Mouse (Mus musculus): ENCODE results near the gene Akr1cl. TPM values are rescaled to one million over a fixed set of nuclear protein-coding genes. Genes with fewer than 3 reads are reported as not detected.
"Not testable (repeated sequence)": the region's sequence is repeated elsewhere in the genome, so short reads cannot be mapped to it uniquely, and the experiment has no call there.

Gene Akr1cl
- total RNA-seq (2015) (not detected in 2 replicates), total RNA-seq (2017) (not detected in 2 replicates)

DNA sequence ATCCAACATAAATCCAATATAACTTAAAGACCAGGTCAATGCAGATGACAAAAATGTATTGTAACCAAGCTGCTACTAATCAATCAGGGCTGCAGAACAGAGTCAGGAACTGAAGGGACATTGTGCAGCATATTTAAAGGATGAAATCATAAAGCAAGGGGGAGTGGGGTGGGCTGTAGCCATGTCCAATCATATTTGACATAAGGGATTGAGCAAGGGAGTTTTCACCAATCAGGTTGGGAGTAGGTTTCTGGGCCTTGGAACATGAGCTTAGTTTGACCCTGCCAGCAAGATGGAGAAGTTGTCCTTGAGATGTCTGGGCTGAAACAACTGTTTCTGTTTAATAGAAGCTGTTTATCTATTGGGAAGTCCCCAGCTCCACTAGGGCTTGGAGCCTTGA lies at the start of gene Akr1cl:
Gene Akr1cl (minus strand): TSS at position 119 of the 400 bp plus-strand sequence.
- no peak for ATAC-seq (replicated peaks; ENCODE audit: poor library complexity)

DNA sequence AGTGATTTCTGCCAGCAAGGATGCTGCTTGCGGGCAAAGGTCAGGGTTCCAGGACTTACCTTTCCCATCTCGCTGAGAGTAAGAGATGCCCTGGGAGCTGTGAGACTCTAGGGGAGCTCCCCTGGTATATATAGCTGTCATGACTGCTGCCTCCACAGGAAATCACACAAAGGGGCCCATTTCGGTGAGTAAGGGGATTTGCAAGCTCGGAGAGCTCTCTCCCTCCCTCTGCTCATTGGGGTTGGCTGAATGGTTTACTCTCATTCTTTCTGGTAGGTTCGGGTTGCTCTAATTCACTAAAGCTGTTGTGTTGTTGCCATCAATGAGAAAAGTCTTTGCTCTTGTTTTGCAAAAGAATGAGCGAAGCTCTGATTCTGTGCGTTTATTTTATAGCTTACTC lies 49.6 kb upstream of the Akr1cl start, which contains the start of gene Crygb:
Gene Crygb (minus strand): TSS at position 101 of the 400 bp plus-strand sequence.
- no peak for ATAC-seq (replicated peaks; ENCODE audit: poor library complexity)

DNA sequence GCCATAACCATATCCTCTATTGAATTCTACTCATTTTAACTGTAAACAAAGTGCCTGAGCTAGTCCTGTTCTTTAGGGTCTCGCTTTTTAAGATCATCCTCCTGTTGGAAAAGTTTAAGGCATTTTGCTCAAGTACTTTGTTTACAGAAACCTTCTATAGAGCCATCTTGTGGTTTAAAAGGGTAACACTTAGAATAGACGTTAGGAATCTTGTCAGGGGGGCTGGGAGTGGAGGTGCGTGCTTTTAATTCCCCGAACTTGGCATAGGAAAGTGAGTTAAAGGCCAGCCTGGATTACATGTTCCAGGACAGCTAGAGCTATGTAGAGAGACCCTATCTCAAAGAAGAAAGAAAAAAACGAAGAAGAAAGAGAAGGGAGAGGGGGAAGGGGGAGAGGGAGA lies 43.0 kb upstream of the Akr1cl start:
- no peak for ATAC-seq (replicated peaks; ENCODE audit: poor library complexity)

DNA sequence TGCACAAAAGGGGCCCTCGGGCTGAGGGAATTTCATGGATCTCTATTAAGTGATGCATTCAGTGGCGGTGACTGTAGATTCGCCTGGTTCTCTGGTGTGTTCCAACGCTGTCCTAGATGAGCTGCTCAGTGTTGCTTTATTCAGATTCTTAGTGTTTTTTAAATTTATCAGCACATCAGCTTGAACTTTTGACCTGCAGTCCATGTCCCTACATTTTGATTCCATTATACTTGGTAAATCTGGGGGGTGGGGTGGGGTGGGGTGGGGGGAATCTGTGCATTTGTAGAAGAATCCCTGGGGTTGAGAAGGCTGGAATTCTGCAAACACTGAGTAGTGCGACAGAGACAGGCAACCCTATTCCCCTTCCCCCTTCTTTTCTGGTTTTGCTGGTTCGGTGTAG lies 41.0 kb upstream of the Akr1cl start, which contains the start of gene Crygc:
Gene Crygc (minus strand): TSS at position 101 of the 400 bp plus-strand sequence.
- ATAC-seq (replicated peaks; ENCODE audit: poor library complexity) = no peak

DNA sequence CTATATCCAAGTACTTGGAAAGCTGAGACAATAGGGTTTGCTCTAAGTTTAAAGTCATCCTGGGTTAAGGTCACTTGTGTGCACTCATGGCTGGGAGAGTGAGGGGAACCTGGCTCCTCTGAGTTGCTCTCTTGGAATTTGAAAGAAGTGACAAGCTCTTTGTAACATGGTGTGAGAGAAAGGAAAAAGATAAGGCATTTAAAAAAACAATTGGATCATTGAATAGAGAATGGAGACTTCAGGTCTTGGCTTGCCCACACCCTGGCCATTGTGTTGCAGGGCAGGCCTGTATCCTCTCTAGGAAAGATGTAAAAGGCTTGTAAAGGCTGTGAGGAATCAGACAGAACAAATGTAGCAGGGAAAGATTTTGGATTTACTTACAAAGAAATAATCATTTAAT lies 35.3 kb upstream of the Akr1cl start:
- ATAC-seq (replicated peaks; ENCODE audit: poor library complexity) = no peak

DNA sequence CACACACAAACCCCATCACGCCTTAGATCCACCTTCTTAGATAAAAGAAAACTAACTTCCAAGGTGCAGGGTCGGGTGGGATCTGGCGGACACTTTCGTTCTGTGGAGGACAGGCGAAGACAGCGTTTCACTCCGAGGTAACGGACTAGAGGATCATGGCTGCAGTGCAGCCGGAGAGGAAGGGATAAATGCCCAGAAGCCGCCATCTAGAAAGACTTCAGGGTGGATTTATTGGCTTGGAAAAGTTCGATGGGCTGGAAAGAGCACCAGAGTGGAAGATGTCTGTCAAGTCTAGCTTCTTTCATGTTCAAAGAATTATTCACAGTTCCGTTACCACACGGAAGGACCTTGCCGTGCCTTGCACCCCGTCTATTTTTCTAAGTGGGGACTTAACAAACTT lies 31.6 kb upstream of the Akr1cl start:
- no peak for ATAC-seq (replicated peaks; ENCODE audit: poor library complexity)

DNA sequence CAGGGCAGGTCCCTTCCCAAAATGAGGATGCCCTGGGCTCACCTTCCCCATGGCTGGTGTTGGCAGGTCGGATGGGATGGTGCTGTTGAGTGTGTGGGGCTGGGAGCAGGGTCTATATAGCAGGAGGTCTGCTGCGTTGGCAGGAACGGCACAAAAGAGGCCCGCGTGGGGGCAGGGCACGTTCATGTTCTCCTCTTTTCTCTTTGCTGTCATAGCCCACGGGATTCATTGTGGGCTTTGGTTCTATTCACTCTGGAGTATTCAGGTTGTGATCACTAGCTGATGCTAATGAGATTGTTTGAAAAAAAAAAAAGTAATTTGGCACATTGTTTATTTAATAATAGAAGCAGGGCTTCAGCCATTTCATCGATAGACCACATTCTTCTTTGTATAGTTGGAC lies 30.8 kb upstream of the Akr1cl start, which contains the start of gene Crygd:
Gene Crygd (minus strand): TSS at position 101 of the 400 bp plus-strand sequence.
- no peak for ATAC-seq (replicated peaks; ENCODE audit: poor library complexity)

DNA sequence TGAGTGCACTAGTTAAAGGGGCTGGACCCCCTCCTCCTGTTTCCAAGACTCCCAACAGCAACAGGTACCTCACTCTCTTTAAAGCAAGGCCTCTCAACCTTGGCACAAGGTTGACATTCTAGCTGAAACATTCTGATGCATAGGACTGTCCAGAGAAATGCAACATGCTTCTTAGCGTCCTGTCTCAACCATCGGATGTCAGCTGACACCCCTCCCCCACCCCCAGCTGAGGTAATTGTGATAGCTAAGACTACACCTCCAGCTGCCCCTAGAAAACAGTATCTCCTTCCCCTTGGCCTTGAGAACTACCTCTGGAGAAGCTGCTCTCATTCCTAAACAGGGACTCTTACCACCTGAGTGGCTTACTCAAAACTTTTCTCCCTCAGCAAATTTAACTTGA lies 19.6 kb upstream of the Akr1cl start:
- ATAC-seq (replicated peaks; ENCODE audit: poor library complexity) = no peak

DNA sequence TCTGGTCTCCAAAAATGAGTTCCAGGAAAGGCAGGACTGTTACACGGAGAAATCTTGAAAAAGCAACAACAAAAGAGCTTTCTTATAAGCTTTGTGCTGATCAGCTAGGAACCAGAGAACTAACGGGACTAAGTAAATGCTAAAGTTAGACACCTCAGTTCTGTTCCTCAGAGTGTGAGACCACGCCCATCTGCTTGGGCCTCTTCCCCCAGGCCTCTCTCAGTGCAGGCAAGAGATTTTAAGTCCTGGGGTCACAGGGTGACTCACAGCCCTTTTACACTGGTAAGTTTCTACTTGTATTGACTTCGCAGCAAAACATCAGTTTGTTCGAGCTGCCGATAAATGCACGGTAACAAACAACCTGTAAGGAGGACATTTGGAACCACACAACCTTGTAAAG lies 19.1 kb upstream of the Akr1cl start:
- ATAC-seq (replicated peaks; ENCODE audit: poor library complexity) = no peak

DNA sequence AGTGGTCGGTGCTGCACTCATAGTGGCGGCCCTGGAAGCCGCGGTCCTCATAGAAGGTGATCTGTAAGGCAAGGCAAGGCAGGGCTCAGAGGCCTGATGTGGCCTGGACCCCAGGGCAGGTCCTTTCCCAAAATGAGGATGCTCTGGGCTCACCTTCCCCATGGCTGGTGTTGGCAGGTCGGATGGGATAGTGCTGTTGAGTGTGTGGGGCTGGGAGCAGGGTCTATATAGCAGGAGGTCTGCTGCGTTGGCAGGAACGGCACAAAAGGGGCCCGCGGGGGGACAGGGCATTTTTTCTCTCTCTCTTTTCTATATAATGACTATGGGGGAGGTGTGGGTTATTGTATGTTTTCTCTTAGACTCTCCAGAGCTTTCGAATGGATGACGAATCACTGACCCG lies 18.4 kb upstream of the Akr1cl start, which contains the start of gene Cryge:
Gene Cryge (minus strand): TSS at position 198 of the 400 bp plus-strand sequence.
- not testable (repeated sequence) for ATAC-seq (replicated peaks; ENCODE audit: poor library complexity)

DNA sequence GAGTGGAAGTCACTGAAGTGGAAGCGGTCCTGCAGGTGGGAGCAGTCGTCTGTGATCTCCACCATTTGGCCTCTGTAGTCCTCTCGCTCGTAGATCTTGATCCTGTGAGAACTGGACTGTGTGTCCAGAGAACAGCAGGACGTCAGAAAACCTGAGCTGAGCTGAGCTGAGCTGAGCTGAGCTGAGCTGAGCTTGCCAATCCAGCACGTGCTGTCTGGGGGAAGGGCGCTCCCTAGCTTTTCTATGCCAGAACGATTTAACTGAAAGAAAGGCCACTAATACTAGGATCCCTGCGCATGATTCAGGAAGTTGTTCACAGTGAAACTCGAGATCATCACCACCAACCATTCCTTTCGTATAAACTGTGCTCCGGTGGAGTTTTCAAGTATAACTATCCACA lies 16.2 kb upstream of the Akr1cl start:
- no peak for ATAC-seq (replicated peaks; ENCODE audit: poor library complexity)

DNA sequence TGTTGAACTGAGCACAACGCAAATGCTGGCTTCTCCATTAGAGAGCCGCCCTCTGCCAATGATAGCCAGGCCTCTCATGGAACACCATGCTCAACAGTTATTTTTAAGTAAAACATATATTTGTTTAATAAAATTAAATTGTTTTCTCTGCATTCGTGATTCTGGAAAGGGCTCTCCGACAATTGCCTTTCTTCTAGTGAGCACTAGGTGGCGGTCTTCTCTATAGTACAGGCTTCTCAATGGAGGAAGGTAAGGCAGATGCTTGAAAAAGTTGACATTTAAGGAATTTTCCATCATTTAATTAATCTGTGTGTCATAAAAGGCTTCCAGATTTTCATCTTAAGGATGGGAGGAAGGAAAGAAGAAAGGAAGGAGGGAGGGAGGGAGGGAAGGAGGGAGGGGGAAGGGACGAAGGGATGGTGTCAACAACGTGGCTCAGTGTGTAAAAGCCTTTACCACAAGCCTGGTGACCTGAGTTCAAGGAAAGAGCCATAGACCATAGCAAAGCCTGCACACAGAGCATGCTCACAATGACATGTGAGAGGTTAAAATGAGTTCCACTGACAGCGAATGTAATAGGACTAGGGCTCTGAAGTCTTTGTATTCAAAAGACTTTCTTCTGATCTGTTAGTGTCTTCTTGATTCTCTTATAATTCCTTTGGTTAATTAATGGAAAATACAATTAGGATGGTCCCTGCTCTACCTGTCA lies 14.0 kb upstream of the Akr1cl start:
- ATAC-seq (replicated peaks; ENCODE audit: poor library complexity) = peak; percentile 73

DNA sequence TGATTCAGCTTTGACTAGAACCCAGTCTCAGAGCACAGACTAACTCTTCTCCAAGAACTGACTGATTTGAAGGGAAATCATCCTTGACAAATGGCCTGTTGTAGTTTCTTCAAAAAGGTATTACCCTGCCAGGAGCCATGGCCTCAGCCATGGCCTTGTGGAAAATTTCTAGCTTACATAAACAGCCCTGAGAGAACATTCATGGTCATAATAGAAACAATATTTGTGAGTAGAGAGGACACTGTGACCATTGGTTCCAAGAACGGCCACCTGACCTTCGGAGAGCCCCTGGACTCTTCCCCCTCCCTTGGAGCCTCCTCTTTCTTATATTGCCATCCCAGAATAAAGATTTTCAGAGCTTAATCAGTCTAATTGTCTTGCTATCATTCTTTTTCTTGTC lies 10.9 kb upstream of the Akr1cl start:
- ATAC-seq (replicated peaks; ENCODE audit: poor library complexity) = no peak

DNA sequence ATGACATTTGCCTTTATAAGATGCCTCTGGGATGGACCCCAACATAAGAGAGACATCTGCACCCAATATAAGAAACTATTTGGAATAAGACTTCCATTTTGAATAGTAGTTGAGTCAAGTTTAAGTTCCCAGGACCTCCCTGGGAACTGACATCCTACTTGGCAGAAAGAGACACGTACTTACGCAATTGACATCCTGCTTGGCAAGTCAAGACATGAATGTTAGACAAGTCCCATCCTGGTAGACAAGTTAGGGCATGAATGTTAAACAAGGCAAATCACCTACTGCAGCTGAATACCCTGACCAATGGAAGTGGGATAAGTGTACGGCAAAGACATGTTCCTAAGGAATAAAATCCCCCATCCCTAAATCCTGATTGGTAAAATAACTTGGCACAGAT lies 9.3 kb upstream of the Akr1cl start:
- ATAC-seq (replicated peaks; ENCODE audit: poor library complexity) = no peak

DNA sequence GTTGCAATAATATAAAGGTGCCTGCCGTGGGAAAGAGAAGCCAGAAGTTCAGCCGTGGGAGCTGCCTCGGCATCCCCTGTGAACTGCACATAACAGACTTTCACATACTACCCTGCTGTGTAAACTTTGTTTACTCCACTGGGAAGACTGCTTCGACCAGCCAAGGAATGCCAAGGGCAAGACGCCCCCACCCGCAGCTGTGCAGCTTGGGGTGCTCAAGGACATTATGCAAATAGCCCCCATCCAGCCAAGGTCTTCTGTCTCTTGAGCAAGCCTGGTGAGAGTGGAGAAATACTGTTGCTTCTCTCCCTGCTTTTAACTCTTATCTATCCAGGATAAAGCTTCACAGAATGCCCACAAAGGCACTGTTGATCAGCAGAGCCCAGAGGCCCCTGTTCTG lies 8.2 kb upstream of the Akr1cl start:
- no peak for ATAC-seq (replicated peaks; ENCODE audit: poor library complexity)

DNA sequence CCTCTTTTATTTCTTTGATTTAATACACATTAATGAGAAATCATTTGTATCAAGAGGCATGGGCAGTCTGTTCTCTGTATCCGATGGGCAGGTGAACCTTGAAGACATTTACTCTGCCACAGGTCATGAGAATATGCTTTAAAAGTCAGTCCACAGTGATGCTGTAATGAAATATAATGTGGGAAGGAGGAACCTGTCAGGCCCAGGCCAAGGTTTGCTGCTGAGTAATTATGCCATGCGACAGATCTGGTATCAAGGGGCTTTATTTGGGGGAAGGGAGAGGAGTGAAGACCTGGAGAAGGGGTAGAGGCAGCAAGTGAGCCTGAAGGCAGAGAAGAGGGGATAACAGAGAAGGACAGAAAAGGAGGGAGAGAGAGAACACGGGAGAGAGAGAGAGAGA lies 7.1 kb upstream of the Akr1cl start:
- ATAC-seq (replicated peaks; ENCODE audit: poor library complexity) = no peak

DNA sequence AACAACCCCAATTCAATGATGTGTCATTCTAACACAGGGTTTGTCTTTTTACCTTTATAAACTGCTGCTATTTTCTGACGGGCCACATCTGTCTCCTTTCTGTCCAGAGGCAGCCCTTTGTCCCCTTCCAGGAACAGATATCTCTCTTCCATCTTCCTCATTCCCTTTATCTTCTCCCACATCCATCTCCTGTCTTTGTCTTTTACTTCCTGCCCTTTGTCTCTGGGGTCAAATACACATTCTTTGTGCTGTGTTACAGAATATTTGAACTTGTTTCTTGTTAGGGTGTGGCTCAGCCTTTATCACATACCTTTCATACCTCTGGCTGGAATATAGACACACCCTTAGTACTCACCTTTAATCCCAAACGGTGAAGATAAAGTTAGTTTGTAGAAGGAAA lies 5.0 kb upstream of the Akr1cl start:
- no peak for ATAC-seq (replicated peaks; ENCODE audit: poor library complexity)

DNA sequence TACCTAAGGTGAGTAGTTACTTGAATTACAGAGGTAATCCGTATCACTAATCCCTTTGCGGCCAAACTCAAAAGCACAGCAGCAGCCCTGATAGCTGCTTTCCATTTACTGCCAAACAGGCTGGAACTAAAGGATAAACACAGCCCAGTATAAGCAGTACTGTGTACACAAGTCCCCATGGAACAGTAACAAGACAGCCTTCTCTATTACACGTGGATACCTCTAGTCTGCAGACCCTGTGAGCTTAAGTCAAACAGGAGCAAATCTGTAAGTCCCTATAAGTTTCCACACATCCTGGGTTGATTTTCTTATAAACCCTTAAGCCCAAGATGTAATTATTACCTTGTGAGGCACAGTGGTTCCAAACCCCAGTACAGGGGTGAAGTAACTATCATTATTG lies 3.0 kb upstream of the Akr1cl start:
- ATAC-seq (replicated peaks; ENCODE audit: poor library complexity) = no peak

DNA sequence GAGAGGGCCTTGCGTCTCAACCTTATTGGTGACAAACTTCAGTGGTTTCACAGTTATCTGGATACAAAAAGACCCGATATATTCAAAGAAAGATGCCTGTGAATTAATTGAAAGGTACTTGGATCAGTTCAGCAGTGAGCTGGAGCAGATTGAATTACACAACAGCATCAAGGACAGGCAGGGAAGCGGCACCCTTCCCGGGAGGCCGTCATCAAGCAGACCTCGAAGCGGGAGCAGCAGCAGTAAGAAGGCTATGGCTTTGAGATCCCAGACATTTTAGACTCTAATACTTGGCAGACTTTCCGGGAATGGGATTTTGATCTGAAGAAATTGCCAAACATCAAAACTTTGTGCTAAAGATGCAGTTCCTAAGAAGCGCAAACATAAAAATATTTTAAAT lies 4.4 kb downstream of the Akr1cl start:
- ATAC-seq (replicated peaks; ENCODE audit: poor library complexity) = no peak

DNA sequence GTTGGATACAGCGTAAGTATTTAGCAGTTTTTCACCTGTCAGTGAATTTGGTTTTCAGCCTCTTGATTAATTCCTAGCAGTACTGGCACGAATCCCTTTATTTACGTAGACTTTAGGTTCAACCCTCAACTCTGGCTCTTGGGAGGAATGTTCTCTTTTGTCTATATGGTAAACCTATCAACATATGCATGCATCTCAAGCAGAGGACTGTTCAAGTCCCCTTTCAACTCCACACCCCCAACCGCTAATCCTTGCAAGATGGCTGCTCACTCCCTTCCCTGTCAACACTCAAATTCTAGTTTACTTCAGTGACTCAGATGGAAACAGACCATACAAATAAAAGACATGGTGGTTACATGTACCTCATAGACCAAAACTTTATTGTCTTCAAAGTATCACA lies 19.8 kb downstream of the Akr1cl start:
- ATAC-seq (replicated peaks; ENCODE audit: poor library complexity) = no peak

DNA sequence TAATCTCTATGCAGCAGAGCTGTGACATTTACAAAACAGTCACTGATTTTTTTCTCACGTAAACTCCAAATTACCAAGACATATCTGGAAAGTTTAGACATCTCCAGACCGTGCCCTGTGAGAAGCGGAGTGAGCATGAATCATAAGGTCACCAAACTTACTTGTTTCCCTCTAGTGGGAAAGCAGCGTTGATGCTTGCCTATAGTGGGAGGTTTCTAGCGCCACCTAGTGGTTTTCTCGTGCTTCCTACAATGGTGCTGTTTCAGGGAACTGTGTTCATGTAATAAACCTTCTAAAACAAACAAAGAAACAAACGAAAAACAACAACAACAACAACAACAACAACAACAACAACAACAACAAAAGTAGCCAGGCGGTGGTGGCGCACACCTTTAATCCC lies 22.4 kb downstream of the Akr1cl start:
- peak; percentile 100 for ATAC-seq (replicated peaks; ENCODE audit: poor library complexity)

DNA sequence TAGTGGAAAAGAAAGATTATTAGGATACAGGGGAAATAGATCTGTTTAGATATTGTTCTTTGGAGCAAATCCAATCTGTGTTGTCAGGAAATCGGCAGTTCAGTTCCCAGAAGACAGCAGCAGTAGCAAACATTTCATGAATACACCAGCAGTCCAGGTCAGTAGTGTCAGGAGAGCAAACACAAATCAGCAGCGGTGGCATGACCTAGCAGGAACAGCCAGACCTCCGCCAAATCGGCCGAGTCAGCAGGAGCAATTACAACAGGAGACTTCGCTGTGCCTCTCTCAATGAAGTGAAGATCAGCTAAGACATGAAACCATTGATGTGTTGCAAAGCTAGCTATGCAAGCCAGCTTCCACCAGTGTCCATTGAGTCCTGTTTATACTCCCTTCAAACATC lies 27.0 kb downstream of the Akr1cl start:
- ATAC-seq (replicated peaks; ENCODE audit: poor library complexity) = no peak

DNA sequence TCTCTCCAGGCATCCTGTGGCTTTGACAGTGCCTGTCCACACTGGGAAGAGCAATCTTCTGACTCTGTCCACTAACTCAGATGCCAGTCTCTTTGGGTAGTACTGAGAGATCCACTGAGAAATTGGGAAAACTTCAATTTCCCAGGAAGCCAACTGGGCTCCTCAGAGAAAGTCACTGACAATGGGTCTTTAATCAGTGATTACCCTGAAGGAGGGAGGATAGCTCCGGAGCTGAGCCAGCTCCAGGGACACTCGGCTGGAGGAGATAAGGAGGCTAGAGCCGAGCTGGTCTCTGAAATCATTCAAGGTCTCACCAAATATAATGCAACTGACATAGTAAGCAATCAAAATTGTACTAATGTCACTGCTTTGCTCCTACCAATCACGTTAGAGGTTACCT lies 28.0 kb downstream of the Akr1cl start:
- no peak for ATAC-seq (replicated peaks; ENCODE audit: poor library complexity)

Measured in megakaryocyte progenitor cell, adult 5-6 weeks (primary cell).